Mouse (Mus musculus) embryo, embryonic 10 days (tissue): Measurements from ENCODE around the gene Preb.

Experiments used
- DNase-seq: peaks from one replicate; pipeline ENCODE4 v3.0.0-alpha.2; 2015; ENCODE audit warnings: low spot score

Gene Preb

GRCm38 (mm10) chr5:30921256-30922033 is 38.7 kb downstream of the Preb start, which contains the start of gene Khk:
Gene Khk, plus strand, starts transcription at chr5:30921431.
- DNase-seq = peak; percentile 91

DNA sequence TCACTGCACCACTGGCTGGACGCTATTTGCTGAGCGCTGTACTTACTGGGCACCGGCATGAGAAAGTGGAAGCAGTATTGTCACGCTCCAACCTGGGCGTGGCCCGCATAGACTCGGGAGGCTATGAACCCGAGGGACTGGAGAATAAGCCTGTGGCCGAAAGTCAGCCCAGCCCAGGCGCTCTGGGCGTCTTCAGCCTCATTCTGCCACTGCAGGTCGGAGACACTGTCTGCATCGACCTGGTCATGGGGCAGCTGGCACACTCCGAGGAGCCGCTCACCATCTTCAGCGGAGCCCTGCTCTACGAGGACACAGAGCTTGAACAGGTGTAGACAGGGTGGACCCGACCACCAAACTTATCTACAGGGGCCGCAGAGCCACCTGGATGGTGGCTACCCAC is 39.5 kb downstream of the Preb start:
- no peak for DNase-seq

DNA sequence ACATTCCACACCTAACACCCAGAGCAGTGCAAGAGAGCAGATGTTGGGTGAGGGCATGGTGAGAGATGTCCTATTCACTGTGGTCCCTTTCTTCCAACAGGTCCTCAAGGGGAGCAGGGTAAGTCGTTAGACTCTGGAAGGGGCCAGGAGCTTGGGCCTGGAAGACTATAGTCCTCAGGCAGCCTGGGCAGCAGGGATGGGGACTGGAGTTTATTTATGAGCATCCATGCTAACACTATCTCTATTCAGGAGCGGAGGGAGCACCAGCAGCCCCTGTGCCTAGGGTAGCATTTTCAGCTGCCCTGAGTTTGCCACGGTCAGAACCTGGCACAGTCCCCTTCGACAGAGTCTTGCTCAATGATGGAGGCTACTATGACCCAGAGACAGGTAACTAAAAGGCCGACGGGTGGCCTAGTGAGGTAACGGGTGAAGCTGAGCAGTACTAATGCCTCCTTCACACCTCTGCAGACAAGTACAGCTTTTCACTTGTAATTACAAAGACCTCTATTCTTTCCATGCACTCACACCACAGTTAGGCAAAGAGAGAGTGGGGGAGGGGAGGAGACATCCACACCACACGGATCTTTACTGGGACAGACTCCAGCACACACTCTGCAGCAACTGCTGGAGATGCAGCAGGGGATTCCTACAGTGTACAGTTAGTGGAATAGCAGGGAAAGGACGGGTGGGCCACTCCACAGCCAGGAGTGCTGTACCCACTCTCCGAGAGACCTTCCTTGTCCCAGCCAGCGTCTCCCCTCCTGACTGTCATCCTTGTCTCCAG is 40.1 kb downstream of the Preb start:
- DNase-seq = no peak

DNA sequence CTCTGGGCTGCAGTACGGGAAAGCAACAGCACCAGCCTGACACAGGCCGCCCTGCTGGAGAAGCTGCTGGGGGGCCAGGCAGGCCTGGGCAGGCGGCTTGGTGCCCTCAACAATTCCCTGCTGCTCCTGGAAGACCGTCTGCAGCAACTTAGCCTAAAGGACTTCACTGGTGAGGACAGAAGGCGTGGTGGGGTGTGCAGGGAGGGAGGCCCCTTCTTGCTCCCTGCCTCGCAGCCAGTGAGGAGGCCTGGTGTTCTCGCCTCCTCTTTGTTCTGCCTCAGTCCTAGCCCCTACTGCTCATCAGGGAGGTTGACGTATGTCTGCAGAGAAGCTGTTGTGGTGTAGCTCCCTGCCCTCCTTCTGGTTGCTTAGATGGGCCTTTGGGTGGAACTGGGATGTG is 41.5 kb downstream of the Preb start:
- DNase-seq = no peak

DNA sequence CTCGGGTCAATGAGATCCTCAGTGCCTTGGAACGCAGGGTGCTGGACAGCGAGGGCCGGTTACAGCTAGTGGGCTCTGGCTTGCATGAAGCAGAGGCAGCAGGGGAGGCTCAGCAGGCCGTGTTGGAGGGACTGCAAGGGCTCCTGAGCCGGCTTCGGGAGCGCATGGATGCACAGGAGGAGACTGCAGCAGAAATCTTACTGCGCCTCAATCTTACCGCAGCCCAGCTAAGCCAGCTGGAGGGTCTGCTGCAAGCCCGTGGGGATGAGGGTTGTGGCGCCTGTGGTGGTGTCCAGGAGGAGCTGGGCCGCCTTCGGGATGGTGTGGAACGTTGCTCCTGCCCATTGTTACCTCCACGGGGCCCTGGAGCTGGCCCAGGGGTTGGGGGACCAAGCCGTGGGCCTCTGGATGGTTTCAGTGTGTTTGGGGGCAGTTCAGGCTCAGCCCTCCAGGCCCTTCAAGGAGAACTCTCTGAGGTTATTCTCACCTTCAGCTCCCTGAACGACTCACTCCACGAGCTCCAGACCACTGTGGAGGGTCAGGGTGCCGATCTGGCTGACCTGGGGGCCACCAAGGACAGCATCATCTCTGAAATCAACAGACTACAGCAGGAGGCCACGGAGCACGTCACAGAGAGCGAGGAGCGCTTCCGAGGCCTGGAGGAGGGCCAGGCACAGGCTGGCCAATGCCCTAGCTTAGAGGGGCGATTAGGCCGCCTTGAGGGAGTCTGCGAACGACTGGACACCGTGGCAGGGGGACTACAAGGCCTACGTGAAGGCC is 42.1 kb downstream of the Preb start:
- no peak for DNase-seq

- no peak for DNase-seq
Measured at GRCm38 (mm10) chr5:30917348-30917747, 42.8 kb downstream of the Preb start.

GRCm38 (mm10) chr5:30916841-30917240 is 43.3 kb downstream of the Preb start:
- no peak for DNase-seq

- DNase-seq = peak; percentile 97
Measured at GRCm38 (mm10) chr5:30915974-30916433, 44.2 kb downstream of the Preb start.

DNA sequence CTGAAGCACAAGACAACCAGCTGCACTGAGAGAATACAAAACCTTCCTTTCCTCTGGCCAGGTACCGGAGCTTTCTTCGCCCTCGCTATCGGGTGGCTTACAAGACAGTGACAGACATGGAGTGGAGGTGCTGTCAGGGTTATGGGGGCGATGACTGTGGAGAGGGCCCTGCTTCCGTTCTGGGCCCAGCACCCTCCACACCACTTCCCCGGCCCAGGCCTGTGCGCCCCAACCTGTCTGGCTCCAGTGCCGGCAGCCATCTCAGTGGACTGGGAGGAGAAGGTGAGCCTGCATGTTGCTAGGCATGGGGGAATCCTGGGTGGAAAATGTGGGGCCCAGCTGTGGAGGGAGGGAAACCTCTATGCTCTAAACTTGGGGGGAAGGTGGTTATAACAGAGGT is 44.7 kb downstream of the Preb start:
- DNase-seq = no peak

GRCm38 (mm10) chr5:30914849-30915248 is 45.3 kb downstream of the Preb start:
- no peak for DNase-seq

- DNase-seq = peak; percentile 45
Measured at GRCm38 (mm10) chr5:30914101-30914635, 46.0 kb downstream of the Preb start.

- peak; percentile 86 for DNase-seq
Measured at GRCm38 (mm10) chr5:30913060-30913841, 46.9 kb downstream of the Preb start, which contains the start of gene Emilin1. Gene Emilin1, plus strand, starts transcription at chr5:30913402.

GRCm38 (mm10) chr5:30912156-30912555 is 48.0 kb downstream of the Preb start:
- DNase-seq = no peak

DNA sequence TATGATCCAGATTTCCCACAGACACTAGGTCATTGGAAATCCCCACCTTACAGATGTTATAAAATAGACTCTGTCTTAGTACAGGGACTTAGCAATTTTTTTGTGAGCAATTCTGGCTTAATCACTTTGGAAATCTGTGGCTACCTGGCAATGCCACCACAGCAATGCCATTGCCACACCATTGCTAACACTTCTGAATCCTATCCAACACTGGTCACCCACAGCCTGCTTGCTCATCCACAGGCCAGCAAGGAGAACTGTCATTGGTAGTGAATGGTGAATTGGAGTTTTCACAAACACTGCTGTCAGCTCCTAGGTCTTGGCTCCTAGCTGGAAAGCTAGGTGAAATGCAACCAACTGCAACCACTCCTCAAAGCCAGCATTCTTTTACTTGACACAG is 49.7 kb downstream of the Preb start:
- no peak for DNase-seq

DNA sequence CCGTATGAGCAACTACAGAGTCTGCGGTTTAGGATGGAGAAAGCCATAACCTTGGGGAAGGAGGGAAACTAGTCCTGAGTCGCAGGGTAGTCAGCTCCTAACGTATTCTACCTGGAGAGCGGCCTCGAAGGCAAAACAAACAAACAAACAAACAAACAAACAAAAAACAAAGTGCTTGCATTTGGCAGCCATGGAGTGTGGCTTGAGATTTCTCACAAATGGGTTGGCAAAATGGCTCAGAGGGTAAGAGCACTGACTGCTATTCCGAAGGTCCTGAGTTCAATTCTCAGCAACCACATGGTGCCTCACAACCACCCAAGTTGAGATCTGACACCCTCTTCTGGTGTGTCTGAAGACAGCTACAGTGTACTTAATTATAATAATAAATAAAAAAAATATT is 50.3 kb downstream of the Preb start:
- DNase-seq = no peak

DNA sequence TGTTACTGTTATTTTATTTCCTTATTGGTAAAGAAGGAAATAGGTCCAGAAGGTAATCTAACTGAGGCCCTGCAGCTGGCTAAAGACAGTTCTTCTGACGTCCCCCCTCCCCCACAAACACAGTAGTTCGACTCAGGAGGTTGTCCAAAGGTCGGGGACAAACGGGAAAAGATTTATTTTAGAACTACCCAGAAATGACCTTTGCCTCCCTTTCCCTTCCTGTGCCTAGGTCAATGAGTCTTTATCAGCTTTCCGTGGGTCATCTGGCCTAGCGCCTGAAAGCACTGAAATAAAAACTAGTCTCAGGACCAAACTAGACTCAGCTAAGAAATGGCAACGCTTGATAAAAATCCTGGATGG is 50.9 kb downstream of the Preb start:
- DNase-seq = peak; percentile 56

- peak; percentile 34 for DNase-seq
Measured at GRCm38 (mm10) chr5:30908426-30909299, 51.5 kb downstream of the Preb start.

DNA sequence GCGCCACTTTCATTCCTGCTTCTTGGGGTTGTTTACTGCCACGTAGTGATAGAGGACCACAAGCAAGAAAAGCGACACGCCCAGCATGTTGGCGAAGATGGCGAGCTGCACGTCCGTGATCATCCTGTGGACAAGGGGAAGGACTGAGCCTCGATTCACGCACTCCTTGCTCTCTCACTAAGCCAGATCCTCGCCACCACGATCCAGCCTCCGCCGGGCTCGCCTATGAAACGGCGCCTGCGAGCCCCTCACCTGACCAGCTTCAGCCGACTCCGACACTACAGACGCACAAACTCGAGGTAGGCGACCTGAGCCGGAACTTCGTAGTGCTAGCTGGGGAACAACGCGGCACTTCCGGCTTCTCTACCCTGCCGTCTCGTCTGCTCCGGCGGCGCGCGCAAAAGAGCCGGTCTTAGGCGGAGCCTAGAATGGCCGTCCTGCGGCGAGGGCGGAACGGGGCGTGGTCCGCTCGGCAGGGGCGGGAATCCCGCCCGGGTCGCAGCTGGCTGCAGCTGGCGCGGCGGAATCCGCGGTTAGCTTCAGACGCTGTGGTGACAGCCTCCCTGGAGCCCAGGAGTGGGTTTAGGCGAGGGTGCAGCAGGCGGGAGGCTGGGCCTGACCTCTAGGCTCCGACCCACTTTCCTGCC is 52.6 kb downstream of the Preb start, which contains the start of gene Ost4:
Ost4 (minus strand) TSS at position 376 of the 647 bp plus-strand sequence.
- peak; percentile 98 for DNase-seq

GRCm38 (mm10) chr5:30901860-30902259 is 58.3 kb downstream of the Preb start:
- DNase-seq = no peak
